Mouse (Mus musculus): ENCODE measurements around the gene Cd101. TPM values are rescaled to one million over a fixed set of nuclear protein-coding genes. Genes with fewer than 3 reads are reported as not detected.

Gene Cd101
- polyA plus RNA-seq, 1 experiment from 2014 or later = not detected

- Histone ChIP-seq H3K4me2 (replicated peaks) (no peak overlapping the region), H3K9ac (no peak overlapping the region), H3K36me3 (no peaks in the 10 kb centered on the region), H3K27me3 (no peaks in the 10 kb centered on the region), H3K4me3 (no peak overlapping the region), H3K4me1 (peaks cover 19% of the 10 kb centered on the region; the same call in 1 of the 2 replicates), H3K9me3 (replicated peaks) (no peaks in the 10 kb centered on the region), H3K27ac (no peak overlapping the region)
- ATAC-seq (ENCODE audit: low FRiP score) = no peak
- 91% methylated on average over 10 of the region's 10 CpGs for WGBS
These were observed 16.4 kb downstream of the Cd101 start for GRCm38 (mm10) chr3:101013005-101013404.

GRCm38 (mm10) chr3:101012597-101012996 is 16.8 kb downstream of the Cd101 start:
- H3K36me3 ChIP-seq = no peaks in the 10 kb centered on the region
- ATAC-seq (ENCODE audit: low FRiP score) = no peak
- 78% methylated on average over 8 of the region's 8 CpGs for WGBS
- no peaks in the 10 kb centered on the region for H3K27me3 ChIP-seq
- H3K27ac ChIP-seq = no peak overlapping the region
- no peak overlapping the region for H3K4me3 ChIP-seq
- H3K4me2 ChIP-seq (replicated peaks) = no peak overlapping the region
- peaks cover 19% of the 10 kb centered on the region; the same call in 1 of the 2 replicates for H3K4me1 ChIP-seq
- H3K9me3 ChIP-seq (replicated peaks) = no peaks in the 10 kb centered on the region
- H3K9ac ChIP-seq = no peak overlapping the region

GRCm38 (mm10) chr3:101012131-101012571 is 17.2 kb downstream of the Cd101 start:
- H3K4me1 ChIP-seq = peaks cover 19% of the 10 kb centered on the region; the same call in 1 of the 2 replicates
- no peaks in the 10 kb centered on the region for H3K27me3 ChIP-seq
- no peak overlapping the region for H3K9ac ChIP-seq
- no peak overlapping the region for H3K4me2 ChIP-seq (replicated peaks)
- no peak overlapping the region for H3K4me3 ChIP-seq
- H3K9me3 ChIP-seq (replicated peaks) = no peaks in the 10 kb centered on the region
- no peak for ATAC-seq (ENCODE audit: low FRiP score)
- no peak overlapping the region for H3K27ac ChIP-seq
- no peaks in the 10 kb centered on the region for H3K36me3 ChIP-seq
- 67% methylated on average over 10 of the region's 10 CpGs for WGBS

GRCm38 (mm10) chr3:101011203-101011600 is 18.2 kb downstream of the Cd101 start:
- ATAC-seq (ENCODE audit: low FRiP score) = no peak
- no peak overlapping the region for H3K4me3 ChIP-seq
- no peaks in the 10 kb centered on the region for H3K9me3 ChIP-seq (replicated peaks)
- H3K36me3 ChIP-seq = no peaks in the 10 kb centered on the region
- H3K27me3 ChIP-seq = no peaks in the 10 kb centered on the region
- no peak overlapping the region for H3K27ac ChIP-seq
- no peak overlapping the region for H3K9ac ChIP-seq
- 75% methylated on average over 5 of the region's 5 CpGs for WGBS
- H3K4me1 ChIP-seq = peaks cover 19% of the 10 kb centered on the region; the same call in 1 of the 2 replicates
- no peak overlapping the region for H3K4me2 ChIP-seq (replicated peaks)

- Histone ChIP-seq H3K27me3 (no peaks in the 10 kb centered on the region), H3K9ac (no peak overlapping the region), H3K36me3 (no peaks in the 10 kb centered on the region), H3K9me3 (replicated peaks) (no peaks in the 10 kb centered on the region), H3K4me1 (peaks cover 19% of the 10 kb centered on the region; the same call in 1 of the 2 replicates), H3K4me2 (replicated peaks) (no peak overlapping the region), H3K27ac (no peak overlapping the region), H3K4me3 (no peak overlapping the region)
- no peak for ATAC-seq (ENCODE audit: low FRiP score)
- 92% methylated on average over 4 of the region's 4 CpGs for whole genome bisulfite sequencing
These were observed 18.7 kb downstream of the Cd101 start for GRCm38 (mm10) chr3:101010589-101011202.

GRCm38 (mm10) chr3:101007112-101007782 is 22.1 kb downstream of the Cd101 start:
- H3K36me3 ChIP-seq = no peaks in the 10 kb centered on the region
- H3K9me3 ChIP-seq (replicated peaks) = no peaks in the 10 kb centered on the region
- no peak overlapping the region for H3K27ac ChIP-seq
- peaks cover 5% of the 10 kb centered on the region; the same call in 1 of the 2 replicates for H3K4me1 ChIP-seq
- H3K27me3 ChIP-seq = no peaks in the 10 kb centered on the region
- no peak overlapping the region for H3K4me2 ChIP-seq (replicated peaks)
- H3K4me3 ChIP-seq = no peak overlapping the region
- no peak for ATAC-seq (ENCODE audit: low FRiP score)
- WGBS = 81% methylated on average over 5 of the region's 5 CpGs
- no peak overlapping the region for H3K9ac ChIP-seq

- ATAC-seq (ENCODE audit: low FRiP score) = no peak
- Histone ChIP-seq H3K4me3 (no peak overlapping the region), H3K27ac (no peak overlapping the region), H3K4me2 (replicated peaks) (no peak overlapping the region), H3K27me3 (no peaks in the 10 kb centered on the region), H3K9ac (no peak overlapping the region), H3K36me3 (no peaks in the 10 kb centered on the region), H3K4me1 (no peaks in the 10 kb centered on the region), H3K9me3 (replicated peaks) (no peaks in the 10 kb centered on the region)
- WGBS = 89% methylated on average over 6 of the region's 6 CpGs
These were observed 24.0 kb downstream of the Cd101 start for GRCm38 (mm10) chr3:101005392-101005791.

GRCm38 (mm10) chr3:101003575-101004356 is 25.6 kb downstream of the Cd101 start:
- no peak overlapping the region for H3K9ac ChIP-seq
- no peaks in the 10 kb centered on the region for H3K27me3 ChIP-seq
- H3K27ac ChIP-seq = no peak overlapping the region
- no peaks in the 10 kb centered on the region for H3K9me3 ChIP-seq (replicated peaks)
- H3K4me3 ChIP-seq = no peak overlapping the region
- no peaks in the 10 kb centered on the region for H3K4me1 ChIP-seq
- no peak for ATAC-seq (ENCODE audit: low FRiP score)
- no peaks in the 10 kb centered on the region for H3K36me3 ChIP-seq
- no peak overlapping the region for H3K4me2 ChIP-seq (replicated peaks)
- WGBS = 89% methylated on average over 15 of the region's 15 CpGs

- Histone ChIP-seq H3K4me1 (0 out of 2 replicates have a peak, but pooled peaks cover 5% of the 10 kb centered on the region), H3K9me3 (replicated peaks) (no peaks in the 10 kb centered on the region), H3K36me3 (no peaks in the 10 kb centered on the region), H3K27me3 (no peaks in the 10 kb centered on the region), H3K4me2 (replicated peaks) (no peak overlapping the region), H3K4me3 (no peak overlapping the region), H3K9ac (no peak overlapping the region), H3K27ac (no peak overlapping the region)
- WGBS = 33% methylated on average over 2 of the region's 2 CpGs
- no peak for ATAC-seq (ENCODE audit: low FRiP score)
These were observed 29.6 kb downstream of the Cd101 start for GRCm38 (mm10) chr3:100999732-101000131.

GRCm38 (mm10) chr3:100998904-100999340 is 30.4 kb downstream of the Cd101 start:
- peak; percentile 58; the same call in 1 of the 2 replicates for ATAC-seq (ENCODE audit: low FRiP score)
- no peak overlapping the region for H3K27ac ChIP-seq
- WGBS = 18% methylated on average over 6 of the region's 6 CpGs
- no peak overlapping the region for H3K4me2 ChIP-seq (replicated peaks)
- H3K36me3 ChIP-seq = no peaks in the 10 kb centered on the region
- H3K4me3 ChIP-seq = no peak overlapping the region
- H3K4me1 ChIP-seq = 0 out of 2 replicates have a peak, but pooled peaks cover 10% of the 10 kb centered on the region
- no peaks in the 10 kb centered on the region for H3K27me3 ChIP-seq
- H3K9me3 ChIP-seq (replicated peaks) = no peaks in the 10 kb centered on the region
- H3K9ac ChIP-seq = no peak overlapping the region

- no peaks in the 10 kb centered on the region for H3K27me3 ChIP-seq
- H3K4me1 ChIP-seq = 0 out of 2 replicates have a peak, but pooled peaks cover 10% of the 10 kb centered on the region
- no peak overlapping the region for H3K9ac ChIP-seq
- H3K4me3 ChIP-seq = no peak overlapping the region
- no peaks in the 10 kb centered on the region for H3K36me3 ChIP-seq
- no peak overlapping the region for H3K27ac ChIP-seq
- 82% methylated on average over 10 of the region's 10 CpGs for WGBS
- H3K9me3 ChIP-seq (replicated peaks) = no peaks in the 10 kb centered on the region
- ATAC-seq (ENCODE audit: low FRiP score) = no peak
- no peak overlapping the region for H3K4me2 ChIP-seq (replicated peaks)
These were observed 31.4 kb downstream of the Cd101 start for GRCm38 (mm10) chr3:100997785-100998570.
